In the genomic region with DNA sequence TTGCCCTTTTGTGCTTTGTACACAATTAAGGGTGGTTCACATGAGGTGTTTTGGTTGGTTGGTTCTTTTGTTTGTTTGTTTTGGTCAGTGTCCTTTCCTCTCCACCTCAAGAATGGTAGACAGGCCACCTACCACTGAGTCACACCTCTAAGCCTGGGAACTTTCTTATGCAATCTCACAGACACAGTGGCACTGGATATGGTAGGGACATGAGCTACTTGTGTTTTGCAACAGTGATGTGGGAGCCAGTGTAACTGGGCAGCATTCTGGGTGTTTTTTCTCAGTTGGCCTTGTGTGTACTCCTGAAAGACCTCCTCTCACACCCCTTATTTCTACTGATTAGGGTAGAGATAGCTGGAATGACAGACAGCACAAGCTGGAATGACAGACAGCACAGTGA, we compare ENCODE assay signal across 13 mouse cellular contexts.
"Had no signal": no experiment of that assay in that cellular context is flagged by ENCODE, and none has a peak within 500 bp of the region (broad histone marks: within the 10 kb centered on the region; RNA-seq: fewer than 3 reads in every experiment).

No protein-coding gene starts in this region.

- DNase-seq: kidney, adult 8-10 months; kidney, postnatal 36 days; layer of hippocampus, postnatal 36 days; lung, embryonic 14.5 days; lung, postnatal 14 days; right cerebral cortex, adult 18-20 months; right cerebral cortex, postnatal 25 days; thymus, adult 18-20 months; thymus, postnatal 14 days had no signal

- H3K4me2 ChIP-seq: limb, embryonic 15.5 days; liver, embryonic 15.5 days; lung, embryonic 14.5 days; midbrain, embryonic 12.5 days; neural tube, embryonic 15.5 days had no signal

- H3K9ac ChIP-seq: limb, embryonic 15.5 days; liver, embryonic 15.5 days; lung, embryonic 14.5 days; midbrain, embryonic 12.5 days; neural tube, embryonic 15.5 days had no signal

- H3K4me3 ChIP-seq: limb, embryonic 15.5 days; liver, embryonic 15.5 days; midbrain, embryonic 12.5 days; neural tube, embryonic 15.5 days had no signal

- H3K27ac ChIP-seq: limb, embryonic 15.5 days; liver, embryonic 15.5 days; midbrain, embryonic 12.5 days; neural tube, embryonic 15.5 days had no signal

- H3K9me3 ChIP-seq: limb, embryonic 15.5 days; liver, embryonic 15.5 days; midbrain, embryonic 12.5 days; neural tube, embryonic 15.5 days had no signal

- H3K27me3 ChIP-seq: limb, embryonic 15.5 days; neural tube, embryonic 15.5 days had no signal

- H3K36me3 ChIP-seq: limb, embryonic 15.5 days; liver, embryonic 15.5 days; midbrain, embryonic 12.5 days; neural tube, embryonic 15.5 days had no signal
